Mouse (Mus musculus): Measurements from ENCODE around the gene Sntb2. TPM values are rescaled to one million over a fixed set of nuclear protein-coding genes. Genes with fewer than 3 reads are reported as not detected.
"Not testable (repeated sequence)": the region's sequence is repeated elsewhere in the genome, so short reads cannot be mapped to it uniquely, and the experiment has no call there.

Gene Sntb2
- total and polyA plus RNA-seq, 3 experiments: 0.86 to 2.3 (median 1.3) TPM

GRCm38 (mm10) chr8:107033609-107034008 lies 98.1 kb downstream of the Sntb2 start:
- H3K27ac ChIP-seq (ENCODE audit: insufficient read depth, low read depth); H3K9ac ChIP-seq (ENCODE audit: insufficient read depth, low read depth); H3K4me2 ChIP-seq (ENCODE audit: insufficient read depth, low read depth, poor library complexity, severe bottlenecking); dilution Hi-C loops (cut with MboI; ENCODE audit: extremely low pct_ligation_motif_present, extremely low pct_unique_long_range_greater_than_20kb, low sequenced_read_pairs); H3K4me3 ChIP-seq (replicated peaks in 1 of 3; ENCODE audit: low read depth in 2 of 3, low read length in 2 of 3, poor library complexity in 1 of 3); H3K27me3 ChIP-seq (replicated peaks); H3K9me3 ChIP-seq (replicated peaks; ENCODE audit: low read length); DNase-seq (ENCODE audit: extremely low read depth); in situ Hi-C loops (cut with MboI; ENCODE audit: low pct_ligation_motif_present, low pct_unique_long_range_greater_than_20kb, low sequenced_read_pairs): not testable (repeated sequence)
- Histone ChIP-seq H3K79me2 (replicated peaks; ENCODE audit: control insufficient read depth, extremely low read depth, insufficient read depth, poor library complexity, severe bottlenecking) (peaks cover 16% of the 10 kb centered on the region; the same call in 1 of the 2 replicates), H3K36me3 (replicated peaks in 1 of 2; ENCODE audit: control insufficient read depth in 1 of 2, insufficient read depth in 1 of 2, low read length in 1 of 2) (peaks cover 9 to 23% of the 10 kb centered on the region in 2 experiments), H3K4me1 (ENCODE audit: control insufficient read depth in 1 of 2, insufficient read depth in 2 of 2) (peaks cover 13 to 32% of the 10 kb centered on the region in 2 experiments)
- TF ChIP-seq TBP (conservative IDR thresholded peaks at IDR 0.05; ENCODE audit: low read depth, low read length): 0 out of 2 replicates have a peak, but pooled peaks have one; percentile 65

DNA sequence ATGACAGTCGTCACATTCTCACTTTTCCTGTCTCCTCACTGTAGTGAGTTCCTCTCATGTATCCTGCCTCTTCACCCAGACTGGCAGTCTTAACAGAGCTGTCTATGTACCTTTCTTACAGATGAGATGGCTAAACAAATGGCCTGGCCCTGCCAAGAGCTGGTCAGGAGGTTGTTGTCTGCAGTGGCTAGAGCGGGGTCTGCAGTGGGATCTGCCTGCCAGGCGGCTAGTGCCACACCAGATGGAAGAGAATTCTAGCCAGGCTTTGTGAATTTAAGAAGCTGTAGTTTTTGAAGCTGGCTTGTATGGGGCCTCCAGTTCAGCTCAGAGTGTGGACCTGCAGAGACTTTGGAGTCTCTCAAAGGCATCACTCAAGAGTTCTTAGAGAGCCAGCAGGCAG lies 100.1 kb downstream of the Sntb2 start:
- Histone ChIP-seq H3K79me2 (replicated peaks; ENCODE audit: control insufficient read depth, extremely low read depth, insufficient read depth, poor library complexity, severe bottlenecking) (peaks cover 16% of the 10 kb centered on the region; the same call in 1 of the 2 replicates), H3K4me2 (ENCODE audit: insufficient read depth, low read depth, poor library complexity, severe bottlenecking) (no peak overlapping the region), H3K9ac (ENCODE audit: insufficient read depth, low read depth) (no peak overlapping the region), H3K27me3 (replicated peaks) (no peaks in the 10 kb centered on the region), H3K36me3 (replicated peaks in 1 of 2; ENCODE audit: control insufficient read depth in 1 of 2, insufficient read depth in 1 of 2, low read length in 1 of 2) (peaks cover 22 to 42% of the 10 kb centered on the region in 2 experiments), H3K4me3 (replicated peaks in 1 of 3; ENCODE audit: low read depth in 2 of 3, low read length in 2 of 3, poor library complexity in 1 of 3) (no peak overlapping the region), H3K4me1 (ENCODE audit: control insufficient read depth in 1 of 2, insufficient read depth in 2 of 2) (peaks cover 12 to 27% of the 10 kb centered on the region in 2 experiments), H3K9me3 (replicated peaks; ENCODE audit: low read length) (no peaks in the 10 kb centered on the region), H3K27ac (ENCODE audit: insufficient read depth, low read depth) (no peak overlapping the region)
- DNase-seq (ENCODE audit: extremely low read depth): no peak
- TF ChIP-seq E2F4 (IDR thresholded peaks at IDR 0.05; ENCODE audit: insufficient replicate concordance, low read depth, low read length) (no peak), MAFK (IDR thresholded peaks at IDR 0.05; ENCODE audit: insufficient replicate concordance, low read length) (no peak), USF2 (conservative IDR thresholded peaks at IDR 0.05; ENCODE audit: low read depth, low read length) (no peak), ELF1 (IDR thresholded peaks at IDR 0.05; ENCODE audit: low read depth, low read length) (no peak), RCOR1 (conservative IDR thresholded peaks at IDR 0.05; ENCODE audit: low read depth, low read length) (no peak), UBTF (IDR thresholded peaks at IDR 0.05; ENCODE audit: low read depth, low read length) (no peak), SMC3 (IDR thresholded peaks at IDR 0.05; ENCODE audit: low read depth, low read length) (no peak), ZKSCAN1 (IDR thresholded peaks at IDR 0.05; ENCODE audit: borderline replicate concordance, low read depth, low read length) (no peak), TCF12 (IDR thresholded peaks at IDR 0.05; ENCODE audit: low read depth, low read length) (no peak), ZC3H11A (IDR thresholded peaks at IDR 0.05; ENCODE audit: low read depth, low read length) (no peak), CTCF (conservative IDR thresholded peaks at IDR 0.05 in 1 of 2, IDR thresholded peaks at IDR 0.05 in 1 of 2; ENCODE audit: low read depth in 2 of 2, low read length in 2 of 2) (no peak), SIN3A (IDR thresholded peaks at IDR 0.05; ENCODE audit: low read length) (no peak), TBP (conservative IDR thresholded peaks at IDR 0.05; ENCODE audit: low read depth, low read length) (no peak), POLR2A (IDR thresholded peaks at IDR 0.05; ENCODE audit: low read depth, low read length) (no peak), MAX (IDR thresholded peaks at IDR 0.05; ENCODE audit: low read length) (no peak)
- in situ Hi-C loops (cut with MboI; ENCODE audit: low pct_ligation_motif_present, low pct_unique_long_range_greater_than_20kb, low sequenced_read_pairs) (no loop called here), dilution Hi-C loops (cut with MboI; ENCODE audit: extremely low pct_ligation_motif_present, extremely low pct_unique_long_range_greater_than_20kb, low sequenced_read_pairs) (no loop called here)

All from CH12.LX (cell line).